Mouse (Mus musculus): ENCODE data around the gene Letm1. TPM values are rescaled to one million over a fixed set of nuclear protein-coding genes. Genes with fewer than 3 reads are reported as not detected.
A peak's percentile ranks its signal among the peaks of the same experiment; 100 is the strongest.

Gene Letm1
- polyA plus RNA-seq (2017; shearing (Covaris generic)): 10 to 100 TPM; 18.0 to 22.2 TPM

- ATAC-seq: peak; percentile 97
Observed at GRCm38 (mm10) chr5:33782345-33782998, at the start of gene Letm1. Gene Letm1, minus strand, starts transcription at chr5:33782817.

- no peak for ATAC-seq
Observed at GRCm38 (mm10) chr5:33830832-33831231, 48.2 kb upstream of the Letm1 start.

GRCm38 (mm10) chr5:33829958-33830357, 47.3 kb upstream of the Letm1 start:
- ATAC-seq: no peak

- no peak for ATAC-seq
Observed at GRCm38 (mm10) chr5:33828107-33828506, 45.5 kb upstream of the Letm1 start.

GRCm38 (mm10) chr5:33826001-33826400, 43.4 kb upstream of the Letm1 start:
- no peak for ATAC-seq

GRCm38 (mm10) chr5:33822456-33822855, 39.8 kb upstream of the Letm1 start:
- no peak for ATAC-seq

GRCm38 (mm10) chr5:33821901-33822427, 39.3 kb upstream of the Letm1 start:
- ATAC-seq: no peak

- ATAC-seq: no peak
Observed at GRCm38 (mm10) chr5:33820733-33821621, 38.4 kb upstream of the Letm1 start.

GRCm38 (mm10) chr5:33819876-33820732, 37.5 kb upstream of the Letm1 start, which contains the start of gene Nsd2:
Gene Nsd2, plus strand, starts transcription at chr5:33820725.
- peak; percentile 79 for ATAC-seq

- ATAC-seq: no peak
Observed at GRCm38 (mm10) chr5:33819141-33819875, 36.7 kb upstream of the Letm1 start.

GRCm38 (mm10) chr5:33818104-33818503, 35.5 kb upstream of the Letm1 start:
- ATAC-seq: no peak

- ATAC-seq: no peak
Observed at GRCm38 (mm10) chr5:33816008-33816725, 33.5 kb upstream of the Letm1 start.

- no peak for ATAC-seq
Observed at GRCm38 (mm10) chr5:33811519-33811918, 28.9 kb upstream of the Letm1 start.

GRCm38 (mm10) chr5:33803337-33803736, 20.7 kb upstream of the Letm1 start:
- no peak for ATAC-seq

GRCm38 (mm10) chr5:33791912-33792643, 9.5 kb upstream of the Letm1 start:
- no peak for ATAC-seq

- ATAC-seq: no peak
Observed at GRCm38 (mm10) chr5:33782999-33783390, 378 bp upstream of the Letm1 start.

GRCm38 (mm10) chr5:33781964-33782344, 663 bp downstream of the Letm1 start:
- no peak for ATAC-seq

- no peak for ATAC-seq
Observed at GRCm38 (mm10) chr5:33777195-33777594, 5.4 kb downstream of the Letm1 start.

GRCm38 (mm10) chr5:33743481-33743880, 39.1 kb downstream of the Letm1 start:
- no peak for ATAC-seq

GRCm38 (mm10) chr5:33740548-33740947, 42.1 kb downstream of the Letm1 start:
- ATAC-seq: no peak

Measured in activated CD4-positive, CD25-positive, alpha-beta regulatory T cell, adult 4 months (primary cell).